Mouse (Mus musculus) erythroblast, embryonic 14.5 days (primary cell): ENCODE results near the gene Prkce.

Source experiments
- GATA1 ChIP-seq: IDR thresholded peaks from 2 replicates; pipeline ENCODE4 v1.6.1; 2012; ENCODE audit warnings: low read length, inconsistent platforms, mixed read lengths
- TAL1 ChIP-seq: IDR thresholded peaks from 3 replicates; pipeline ENCODE4 v1.6.1; 2012; ENCODE audit warnings: low read length, inconsistent platforms, mixed read lengths

DNA sequence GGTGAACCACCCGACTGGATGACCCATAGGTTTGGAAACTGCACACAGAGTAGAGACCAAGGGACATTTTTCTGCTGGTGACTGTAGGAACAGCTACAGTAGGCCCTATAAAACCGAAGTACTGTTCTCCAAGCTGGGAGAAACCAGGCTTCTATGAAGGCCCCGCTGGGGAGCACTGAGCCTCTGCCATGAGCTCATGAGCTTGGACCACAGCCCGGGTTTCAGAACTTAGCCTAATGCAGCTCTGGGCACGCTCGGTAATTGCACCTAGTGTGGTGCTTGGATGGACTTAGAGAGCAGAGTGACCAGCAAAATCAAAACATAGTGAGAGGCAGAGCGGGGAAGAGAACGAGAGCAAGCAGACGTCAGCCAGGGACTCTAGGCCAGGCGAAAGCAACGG is 134.7 kb downstream of the Prkce start:
- TF ChIP-seq TAL1 (no peak), GATA1 (no peak)
